Mouse (Mus musculus): ENCODE measurements around the gene Cep112. TPM values are rescaled to one million over a fixed set of nuclear protein-coding genes. Genes with fewer than 3 reads are reported as not detected.

Cep112 gene
- total RNA-seq, 1 experiment: 0.85 TPM

- Histone ChIP-seq H3K4me1 (ENCODE audit: control insufficient read depth in 2 of 2, insufficient read depth in 2 of 2, low read length in 2 of 2, poor library complexity in 1 of 2) (no peaks in the 10 kb centered on the region), H3K36me3 (ENCODE audit: control insufficient read depth, insufficient read depth, low read length, poor library complexity, severe bottlenecking) (no peaks in the 10 kb centered on the region), H3K9me3 (ENCODE audit: control insufficient read depth, insufficient read depth, low read depth, low read length) (no peaks in the 10 kb centered on the region), H3K9ac (ENCODE audit: insufficient read depth, low read depth, low read length, poor library complexity, severe bottlenecking) (no peak overlapping the region), H3K27ac (ENCODE audit: insufficient read depth, low read depth, low read length, poor library complexity, severe bottlenecking) (no peak overlapping the region), H3K4me3 (ENCODE audit: insufficient read depth in 1 of 2, low read depth in 1 of 2, low read length in 2 of 2, poor library complexity in 1 of 2, severe bottlenecking in 1 of 2) (no peak overlapping the region)
- no peak for DNase-seq (ENCODE audit: low read depth, low spot score)
- TF ChIP-seq ZC3H11A (IDR thresholded peaks at IDR 0.05; ENCODE audit: borderline replicate concordance, low read depth, low read length): no peak
- TF ChIP-seq MAFK (IDR thresholded peaks at IDR 0.05; ENCODE audit: insufficient read depth, low read depth, low read length): no peak
- no peak for TF ChIP-seq CHD2 (IDR thresholded peaks at IDR 0.05; ENCODE audit: low read depth, low read length)
- in situ Hi-C loops (cut with MboI; ENCODE audit: low sequenced_read_pairs in 2 of 2, unreplicated experiment in 2 of 2): no loop called here
Observed at GRCm38 (mm10) chr11:108562076-108562475, 137.1 kb downstream of the Cep112 start.

DNA sequence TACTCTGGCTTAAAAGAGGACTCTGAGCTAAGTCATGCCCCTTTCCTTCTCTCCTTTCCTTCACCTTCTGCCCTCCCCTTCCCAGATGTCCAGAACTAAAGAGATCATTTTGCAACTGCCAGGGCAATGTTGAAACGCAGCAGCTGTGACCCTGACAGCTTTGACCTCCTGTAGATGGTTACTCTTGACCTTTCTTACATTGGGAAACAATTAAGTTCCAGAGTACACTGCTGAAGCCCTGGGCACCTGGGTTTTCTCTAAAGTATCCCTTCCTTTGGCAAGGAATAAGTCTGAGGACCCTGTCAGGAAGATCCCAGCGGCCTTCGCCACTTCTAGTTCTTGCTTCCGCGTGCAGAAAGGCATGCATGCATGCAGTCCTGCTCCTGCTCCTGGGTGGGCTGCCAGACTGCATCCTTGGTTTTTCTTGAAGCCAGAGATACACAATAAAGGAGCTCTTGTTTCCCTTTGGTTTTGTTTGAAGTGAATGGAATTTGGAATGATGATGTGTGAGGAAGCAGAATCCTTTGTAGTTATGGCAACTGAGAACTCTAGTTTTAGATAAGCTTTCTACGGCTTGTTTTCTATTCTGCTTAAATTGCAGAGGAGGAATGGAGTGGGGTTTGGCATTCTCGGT is 161.7 kb downstream of the Cep112 start:
- no peak overlapping the region for H3K9ac ChIP-seq (ENCODE audit: insufficient read depth, low read depth, low read length, poor library complexity, severe bottlenecking)
- H3K4me1 ChIP-seq (ENCODE audit: control insufficient read depth in 2 of 2, insufficient read depth in 2 of 2, low read length in 2 of 2, poor library complexity in 1 of 2): no peaks in the 10 kb centered on the region
- in situ Hi-C loops (cut with MboI; ENCODE audit: low sequenced_read_pairs in 2 of 2, unreplicated experiment in 2 of 2): no loop called here
- no peaks in the 10 kb centered on the region for H3K36me3 ChIP-seq (ENCODE audit: control insufficient read depth, insufficient read depth, low read length, poor library complexity, severe bottlenecking)
- TF ChIP-seq ZNF384 (IDR thresholded peaks at IDR 0.05; ENCODE audit: low read depth, low read length): no peak
- TF ChIP-seq ZC3H11A (IDR thresholded peaks at IDR 0.05; ENCODE audit: borderline replicate concordance, low read depth, low read length): no peak
- no peak for TF ChIP-seq CHD2 (IDR thresholded peaks at IDR 0.05; ENCODE audit: low read depth, low read length)
- no peak for TF ChIP-seq MAFK (IDR thresholded peaks at IDR 0.05; ENCODE audit: insufficient read depth, low read depth, low read length)
- TF ChIP-seq HCFC1 (IDR thresholded peaks at IDR 0.05; ENCODE audit: borderline replicate concordance, insufficient read depth, low read length): no peak
- no peak for DNase-seq (ENCODE audit: low read depth, low spot score)
- H3K27ac ChIP-seq (ENCODE audit: insufficient read depth, low read depth, low read length, poor library complexity, severe bottlenecking): no peak overlapping the region
- H3K9me3 ChIP-seq (ENCODE audit: control insufficient read depth, insufficient read depth, low read depth, low read length): no peaks in the 10 kb centered on the region
- no peak overlapping the region for H3K4me3 ChIP-seq (ENCODE audit: insufficient read depth in 1 of 2, low read depth in 1 of 2, low read length in 2 of 2, poor library complexity in 1 of 2, severe bottlenecking in 1 of 2)

DNA sequence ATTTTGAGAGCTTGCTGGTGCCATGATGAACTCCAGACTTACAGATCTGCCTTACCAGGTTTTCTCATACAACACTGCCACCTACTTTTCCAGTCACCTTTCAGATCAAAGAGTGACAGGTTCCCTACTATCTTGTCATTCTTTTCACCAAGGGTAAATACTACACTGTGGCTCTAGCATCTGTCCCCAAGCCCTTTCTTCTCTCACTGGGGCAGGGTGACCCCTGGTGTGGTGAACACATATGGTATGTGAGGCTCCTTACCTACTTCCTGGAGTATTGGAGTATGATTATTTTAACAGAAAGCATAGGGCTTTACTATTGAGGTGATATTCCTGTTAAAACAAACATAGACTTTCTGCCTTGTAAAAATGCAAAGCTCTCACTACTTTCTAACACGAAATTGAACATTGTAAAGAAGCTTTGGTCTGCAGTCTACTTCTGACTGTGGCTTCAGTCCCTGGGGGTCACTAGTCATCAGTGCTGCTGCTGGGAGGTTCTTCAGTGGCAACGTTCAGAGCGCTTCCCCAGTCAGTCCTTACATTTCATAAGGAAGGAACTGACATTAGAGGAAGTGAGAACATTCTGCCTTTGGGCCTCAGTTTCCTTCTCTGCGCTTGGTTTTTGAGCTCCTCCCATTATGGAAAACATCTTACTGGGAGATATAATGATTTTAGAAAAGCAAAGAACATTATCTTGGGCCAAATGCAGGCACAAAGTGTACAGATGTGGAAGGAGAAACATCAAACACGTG is 168.4 kb downstream of the Cep112 start:
- H3K9ac ChIP-seq (ENCODE audit: insufficient read depth, low read depth, low read length, poor library complexity, severe bottlenecking): no peak overlapping the region
- TF ChIP-seq HCFC1 (IDR thresholded peaks at IDR 0.05; ENCODE audit: borderline replicate concordance, insufficient read depth, low read length) (no peak), ZC3H11A (IDR thresholded peaks at IDR 0.05; ENCODE audit: borderline replicate concordance, low read depth, low read length) (no peak), CHD2 (IDR thresholded peaks at IDR 0.05; ENCODE audit: low read depth, low read length) (no peak), ZNF384 (IDR thresholded peaks at IDR 0.05; ENCODE audit: low read depth, low read length) (no peak), MAFK (IDR thresholded peaks at IDR 0.05; ENCODE audit: insufficient read depth, low read depth, low read length) (no peak)
- in situ Hi-C loops (cut with MboI; ENCODE audit: low sequenced_read_pairs in 2 of 2, unreplicated experiment in 2 of 2): no loop called here
- H3K27ac ChIP-seq (ENCODE audit: insufficient read depth, low read depth, low read length, poor library complexity, severe bottlenecking): no peak overlapping the region
- no peak overlapping the region for H3K4me3 ChIP-seq (ENCODE audit: insufficient read depth in 1 of 2, low read depth in 1 of 2, low read length in 2 of 2, poor library complexity in 1 of 2, severe bottlenecking in 1 of 2)
- H3K9me3 ChIP-seq (ENCODE audit: control insufficient read depth, insufficient read depth, low read depth, low read length): no peaks in the 10 kb centered on the region
- H3K4me1 ChIP-seq (ENCODE audit: control insufficient read depth in 2 of 2, insufficient read depth in 2 of 2, low read length in 2 of 2, poor library complexity in 1 of 2): no peaks in the 10 kb centered on the region
- H3K36me3 ChIP-seq (ENCODE audit: control insufficient read depth, insufficient read depth, low read length, poor library complexity, severe bottlenecking): no peaks in the 10 kb centered on the region
- no peak for DNase-seq (ENCODE audit: low read depth, low spot score)

DNA sequence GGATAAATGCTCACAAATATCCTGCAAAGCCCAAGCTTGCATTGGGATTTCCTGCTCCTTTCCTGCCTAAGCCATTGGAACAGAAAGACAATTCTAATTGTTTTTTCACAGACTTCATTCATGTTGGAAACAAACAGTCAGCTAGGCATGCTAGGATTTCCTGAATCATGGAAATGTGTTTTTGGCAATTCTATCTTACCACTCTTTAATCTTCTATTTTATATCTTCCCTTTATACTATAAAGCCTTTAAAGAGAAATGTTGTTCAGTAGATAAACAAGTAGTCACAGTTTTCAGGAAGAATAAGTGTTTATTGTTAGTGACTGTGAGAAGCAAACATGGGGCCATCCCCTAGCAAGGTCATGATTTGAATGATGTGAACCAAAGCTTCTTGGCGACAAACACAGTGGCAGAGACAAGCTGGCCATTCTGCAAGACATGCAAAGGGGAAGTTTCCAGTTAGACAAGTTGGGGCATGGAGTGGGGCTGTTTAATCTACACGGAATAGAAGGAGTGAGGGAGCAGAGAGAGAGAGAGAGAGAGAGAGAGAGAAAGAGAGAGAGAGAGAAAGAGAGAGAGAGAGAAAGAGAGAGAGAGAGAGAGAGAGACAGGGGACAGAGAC is 169.1 kb downstream of the Cep112 start:
- TF ChIP-seq HCFC1 (IDR thresholded peaks at IDR 0.05; ENCODE audit: borderline replicate concordance, insufficient read depth, low read length): no peak
- no peak for TF ChIP-seq CHD2 (IDR thresholded peaks at IDR 0.05; ENCODE audit: low read depth, low read length)
- TF ChIP-seq ZC3H11A (IDR thresholded peaks at IDR 0.05; ENCODE audit: borderline replicate concordance, low read depth, low read length): no peak
- TF ChIP-seq ZNF384 (IDR thresholded peaks at IDR 0.05; ENCODE audit: low read depth, low read length): no peak
- TF ChIP-seq MAFK (IDR thresholded peaks at IDR 0.05; ENCODE audit: insufficient read depth, low read depth, low read length): no peak
- Histone ChIP-seq H3K36me3 (ENCODE audit: control insufficient read depth, insufficient read depth, low read length, poor library complexity, severe bottlenecking) (no peaks in the 10 kb centered on the region), H3K27ac (ENCODE audit: insufficient read depth, low read depth, low read length, poor library complexity, severe bottlenecking) (no peak overlapping the region), H3K4me3 (ENCODE audit: insufficient read depth in 1 of 2, low read depth in 1 of 2, low read length in 2 of 2, poor library complexity in 1 of 2, severe bottlenecking in 1 of 2) (no peak overlapping the region), H3K4me1 (ENCODE audit: control insufficient read depth in 2 of 2, insufficient read depth in 2 of 2, low read length in 2 of 2, poor library complexity in 1 of 2) (no peaks in the 10 kb centered on the region), H3K9me3 (ENCODE audit: control insufficient read depth, insufficient read depth, low read depth, low read length) (no peaks in the 10 kb centered on the region), H3K9ac (ENCODE audit: insufficient read depth, low read depth, low read length, poor library complexity, severe bottlenecking) (no peak overlapping the region)
- DNase-seq (ENCODE audit: low read depth, low spot score): no peak
- in situ Hi-C loops (cut with MboI; ENCODE audit: low sequenced_read_pairs in 2 of 2, unreplicated experiment in 2 of 2): no loop called here

Measured in ES-E14 (cell line).